ENCODE assay signal across 11 mouse cellular contexts in the genomic region with DNA sequence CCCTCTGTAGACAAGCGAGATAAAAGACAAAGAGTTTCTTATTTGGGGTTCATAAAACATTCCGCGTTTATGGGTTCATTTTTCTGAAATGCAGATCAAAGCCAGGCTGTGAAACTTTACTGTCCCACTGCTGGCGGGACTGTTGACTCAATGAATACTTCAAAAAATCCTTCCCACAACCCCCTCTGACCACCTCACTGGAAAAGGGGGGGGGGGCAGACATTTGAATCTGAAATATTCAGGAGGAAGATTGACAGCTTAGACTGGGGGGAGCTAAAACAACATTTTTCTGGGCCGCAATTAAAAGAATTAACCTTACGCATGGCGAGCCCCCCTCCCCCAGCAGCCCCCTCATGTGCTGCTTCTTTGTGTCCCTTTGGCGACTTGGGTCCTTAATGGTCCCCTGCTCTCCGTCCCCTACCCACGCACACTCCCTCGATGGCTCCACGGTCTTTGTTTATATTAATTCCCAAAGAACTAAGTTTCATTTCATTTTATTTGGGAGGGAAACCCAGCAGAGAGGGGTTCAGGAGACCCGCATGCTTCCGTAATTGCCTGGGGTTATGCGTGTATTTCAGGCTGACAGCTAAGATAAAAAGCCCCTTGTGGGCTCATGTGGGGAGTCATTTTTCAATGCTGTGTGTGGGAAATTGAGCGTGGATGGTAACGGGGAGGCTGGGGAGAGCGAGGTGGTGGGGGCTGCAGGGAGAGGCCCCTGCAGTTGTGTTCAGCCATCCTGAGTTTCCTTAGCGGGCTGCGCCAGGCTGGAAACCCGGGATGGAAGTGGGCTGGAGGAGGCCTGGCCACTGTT. TPM values are rescaled to one million over a fixed set of nuclear protein-coding genes. Genes with fewer than 3 reads are reported as not detected.
A peak's percentile ranks its signal among the peaks of the same experiment; 100 is the strongest.
DNase-seq lines count a peak whose midpoint lies in the region; ATAC-seq and TF ChIP-seq lines count a peak whose summit lies in the region.
"Had no signal": no experiment of that assay in that cellular context is flagged by ENCODE, and none has a peak within 500 bp of the region (broad histone marks: within the 10 kb centered on the region; RNA-seq: fewer than 3 reads in every experiment).

No protein-coding gene starts in this region.

- no peak for DNase-seq in kidney, adult 2 months
- DNase-seq in embryo, embryonic 10.5 days (ENCODE audit: low spot score): peak; percentile 51
- no peak for DNase-seq in B cell, adult 2 months
- DNase-seq in testis, postnatal 14 days (ENCODE audit: low spot score): no peak
- DNase-seq: layer of hippocampus, adult 9-11 months; spleen, adult 18-20 months; thymus, postnatal 4 days had no signal

- peaks cover 35% of the 10 kb centered on the region for H3K4me1 ChIP-seq in kidney, embryonic 14.5 days (ENCODE audit: control insufficient read depth, insufficient read depth, low read length)
- H3K4me1 ChIP-seq in kidney, adult 2 months (ENCODE audit: control insufficient read depth, insufficient read depth, low read length): no peaks in the 10 kb centered on the region
- peaks cover 8% of the 10 kb centered on the region for H3K4me1 ChIP-seq in forebrain, embryonic 12.5 days
- peaks cover 31% of the 10 kb centered on the region for H3K4me1 ChIP-seq in limb, embryonic 13.5 days

- H3K4me3 ChIP-seq in kidney, embryonic 14.5 days (ENCODE audit: low read length): no peak overlapping the region
- no peak overlapping the region for H3K4me3 ChIP-seq in kidney, adult 2 months (ENCODE audit: insufficient read depth, low read depth, low read length)
- H3K4me3 ChIP-seq in forebrain, embryonic 12.5 days (replicated peaks): no peak overlapping the region
- peak overlapping the region; percentile 10 for H3K4me3 ChIP-seq in limb, embryonic 13.5 days

- no peaks in the 10 kb centered on the region for H3K36me3 ChIP-seq in kidney, embryonic 14.5 days (ENCODE audit: control insufficient read depth, insufficient read depth, low read length)
- H3K36me3 ChIP-seq in kidney, adult 2 months (ENCODE audit: control insufficient read depth, insufficient read depth, low read length): no peaks in the 10 kb centered on the region
- no peaks in the 10 kb centered on the region for H3K36me3 ChIP-seq in forebrain, embryonic 12.5 days (replicated peaks)
- H3K36me3 ChIP-seq in limb, embryonic 13.5 days: no peaks in the 10 kb centered on the region

- no peaks in the 10 kb centered on the region for H3K9me3 ChIP-seq in kidney, embryonic 14.5 days (ENCODE audit: control insufficient read depth, low read length)
- no peaks in the 10 kb centered on the region for H3K9me3 ChIP-seq in forebrain, embryonic 12.5 days
- H3K9me3 ChIP-seq in limb, embryonic 13.5 days: no peaks in the 10 kb centered on the region

- peak overlapping the region; percentile 85 for H3K27ac ChIP-seq in kidney, embryonic 14.5 days (ENCODE audit: low read depth, low read length)
- H3K27ac ChIP-seq in kidney, adult 2 months (ENCODE audit: insufficient read depth, low read depth, low read length): no peak overlapping the region
- H3K27ac ChIP-seq in forebrain, embryonic 12.5 days: peak overlapping the region; percentile 14; the same call in 1 of the 2 replicates
- peak overlapping the region; percentile 63 for H3K27ac ChIP-seq in limb, embryonic 13.5 days

- no peaks in the 10 kb centered on the region for H3K27me3 ChIP-seq in kidney, embryonic 14.5 days (ENCODE audit: control insufficient read depth, insufficient read depth, low read length)
- no peaks in the 10 kb centered on the region for H3K27me3 ChIP-seq in kidney, adult 2 months (replicated peaks; ENCODE audit: control insufficient read depth, insufficient read depth, low read length)
- H3K27me3 ChIP-seq in forebrain, embryonic 12.5 days: peaks cover 18% of the 10 kb centered on the region; the same call in 1 of the 2 replicates
- no peaks in the 10 kb centered on the region for H3K27me3 ChIP-seq in limb, embryonic 13.5 days

- peak overlapping the region; percentile 24; the same call in 1 of the 2 replicates for H3K9ac ChIP-seq in kidney, embryonic 14.5 days (ENCODE audit: low read depth, low read length)
- H3K9ac ChIP-seq in forebrain, embryonic 12.5 days: no peak overlapping the region; the same call in 1 of the 2 replicates
- 0 out of 2 replicates have a peak overlapping the region, but pooled peaks have one; percentile 51 for H3K9ac ChIP-seq in limb, embryonic 13.5 days

- peak; percentile 60 for ATAC-seq in kidney, embryonic 14.5 days (ENCODE audit: low FRiP score, low TSS enrichment)
- ATAC-seq in forebrain, embryonic 12.5 days (ENCODE audit: low FRiP score): peak; percentile 64; the same call in 1 of the 2 replicates
- ATAC-seq in limb, embryonic 13.5 days (ENCODE audit: low FRiP score, low read depth): peak; percentile 33; the same call in 1 of the 2 replicates
- no peak for ATAC-seq in cerebellum, adult (ENCODE audit: insufficient number of reproducible peaks, low FRiP score, low TSS enrichment)

- WGBS in kidney, embryonic 14.5 days: 10% methylated on average over 21 of the region's 21 CpGs
- 41% methylated on average over 21 of the region's 21 CpGs for WGBS in kidney, adult 2 months
- WGBS in forebrain, embryonic 12.5 days: 22% methylated on average over 21 of the region's 21 CpGs
- WGBS in limb, embryonic 13.5 days: 20% methylated on average over 21 of the region's 21 CpGs

- no peak for TF ChIP-seq POLR2A in kidney, adult 2 months (IDR thresholded peaks at IDR 0.05; ENCODE audit: low read depth, low read length)

- H3K4me2 ChIP-seq in kidney, embryonic 14.5 days (replicated peaks; ENCODE audit: low read depth, low read length): peak overlapping the region; percentile 18
- peak overlapping the region; percentile 37 for H3K4me2 ChIP-seq in forebrain, embryonic 12.5 days
- peak overlapping the region; percentile 51 for H3K4me2 ChIP-seq in limb, embryonic 13.5 days (replicated peaks)

- TF ChIP-seq CTCF in kidney, adult 2 months (conservative IDR thresholded peaks at IDR 0.05; ENCODE audit: insufficient read depth, insufficient read length, low read depth, low read length): no peak

RNA-seq across cellular contexts. Expression of gene Foxl1, which starts 52.9 kb away (rescaled TPM):
- polyA plus RNA-seq in kidney, embryonic 14.5 days (2014; fragmentation: Nextera tagmentation; extraction: Ambion mirVana): 6.6 and 7.1 TPM in 2 replicates
- polyA plus RNA-seq in kidney, adult 2 months (2012; rRNA removed): 0.75 and 1.2 TPM in 2 replicates
- 0.18 and 0.36 TPM in 2 replicates for polyA plus RNA-seq in forebrain, embryonic 12.5 days (2016; fragmentation: Nextera tagmentation; extraction: Ambion mirVana)
- 0.15 and 0.18 TPM in 2 replicates for polyA plus RNA-seq in limb, embryonic 13.5 days (2015; fragmentation: Nextera tagmentation; extraction: Ambion mirVana)
